8 mouse cellular contexts compared by ENCODE assay signal in the genomic region with DNA sequence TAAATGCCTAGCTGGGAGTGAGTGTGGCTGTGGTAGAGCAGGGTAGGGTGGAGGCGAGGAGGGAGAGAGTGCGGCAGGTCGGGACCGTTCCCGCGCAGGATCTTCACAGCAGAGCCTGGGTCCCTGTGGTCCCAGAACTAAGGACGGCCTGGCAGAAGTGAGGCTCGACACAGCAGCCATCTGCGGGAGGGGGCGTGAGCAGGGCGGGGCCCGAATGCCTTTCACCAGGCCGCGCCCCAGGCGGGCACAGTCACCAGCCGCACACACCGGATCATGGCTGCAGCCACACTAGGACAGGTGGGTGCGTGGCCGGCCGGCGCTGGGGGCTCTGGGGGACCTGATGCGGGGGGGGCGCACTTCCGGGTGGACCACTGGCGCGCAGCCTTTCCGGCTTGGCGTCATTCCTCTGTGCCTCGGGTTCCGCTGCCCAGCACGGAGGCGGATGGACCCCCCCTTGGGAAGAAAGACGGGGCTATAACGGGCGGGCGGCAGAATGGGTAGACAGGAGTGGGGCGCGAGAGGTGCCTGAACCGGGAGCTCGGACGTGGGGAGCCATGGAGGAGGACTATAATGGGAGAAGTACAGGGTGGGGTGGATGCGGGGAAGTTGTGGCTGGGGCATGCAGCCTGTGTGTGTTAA. TPM values are rescaled to one million over a fixed set of nuclear protein-coding genes. Genes with fewer than 3 reads are reported as not detected.
DNase-seq lines count a peak whose midpoint lies in the region; ATAC-seq and TF ChIP-seq lines count a peak whose summit lies in the region.

TSS of gene Bcat2 (plus strand) at position 51 of the 639 bp plus-strand sequence.

- H3K4me1 ChIP-seq in heart, embryonic 10.5 days = peaks cover 55% of the 10 kb centered on the region
- peaks cover 34% of the 10 kb centered on the region for H3K4me1 ChIP-seq in kidney, embryonic 14.5 days (ENCODE audit: control insufficient read depth, insufficient read depth, low read length)
- H3K4me1 ChIP-seq in limb, embryonic 14.5 days (ENCODE audit: control insufficient read depth, insufficient read depth, low read length) = peaks cover 21% of the 10 kb centered on the region
- H3K4me1 ChIP-seq in midbrain, embryonic 15.5 days = peaks cover 32% of the 10 kb centered on the region
- H3K4me1 ChIP-seq in spleen, adult 2 months (ENCODE audit: control insufficient read depth, insufficient read depth, insufficient read length) = peaks cover 12% of the 10 kb centered on the region; the same call in 1 of the 2 replicates

- peak; percentile 85 for ATAC-seq in erythroblast, adult 5-6 weeks (replicated peaks; ENCODE audit: low FRiP score, poor library complexity, severe bottlenecking)
- peak; percentile 64 for ATAC-seq in kidney, embryonic 14.5 days (ENCODE audit: low FRiP score, low TSS enrichment)
- peak; percentile 68 for ATAC-seq in limb, embryonic 14.5 days (ENCODE audit: low FRiP score, low read depth)
- peak; percentile 76 for ATAC-seq in midbrain, embryonic 15.5 days (replicated peaks)

- peaks cover 9% of the 10 kb centered on the region for H3K79me2 ChIP-seq in C2C12 (ENCODE audit: control insufficient read depth, insufficient read depth)

- peak; percentile 83 for DNase-seq in brain, adult 2 months (ENCODE audit: low read depth, low spot score)
- DNase-seq in heart, embryonic 10.5 days (ENCODE audit: low spot score) = peak; percentile 90
- DNase-seq in limb, embryonic 14.5 days (ENCODE audit: low spot score) = peak; percentile 72
- peak in 1 of 2 experiments; percentile 75 for DNase-seq in spleen, adult 2 months (ENCODE audit: low read depth in 1 of 2, low spot score in 2 of 2)

- H3K4me2 ChIP-seq in kidney, embryonic 14.5 days (replicated peaks; ENCODE audit: low read depth, low read length) = peak within 1 kb of the TSS; percentile 72
- H3K4me2 ChIP-seq in limb, embryonic 14.5 days (replicated peaks; ENCODE audit: low read depth, low read length, severe bottlenecking) = peak within 1 kb of the TSS; percentile 75
- peak within 1 kb of the TSS; percentile 71 for H3K4me2 ChIP-seq in midbrain, embryonic 15.5 days

- H3K9ac ChIP-seq in kidney, embryonic 14.5 days (ENCODE audit: low read depth, low read length) = peak within 1 kb of the TSS; percentile 73
- H3K9ac ChIP-seq in limb, embryonic 14.5 days (ENCODE audit: low read depth, low read length, severe bottlenecking) = peak within 1 kb of the TSS; percentile 80
- peak within 1 kb of the TSS; percentile 71 for H3K9ac ChIP-seq in midbrain, embryonic 15.5 days

- H3K27me3 ChIP-seq in C2C12 (ENCODE audit: control insufficient read depth, insufficient read depth, insufficient read length) = no peaks in the 10 kb centered on the region
- no peaks in the 10 kb centered on the region for H3K27me3 ChIP-seq in heart, embryonic 10.5 days (ENCODE audit: insufficient read depth, poor library complexity, severe bottlenecking)
- H3K27me3 ChIP-seq in kidney, embryonic 14.5 days (ENCODE audit: control insufficient read depth, insufficient read depth, low read length) = no peaks in the 10 kb centered on the region
- no peaks in the 10 kb centered on the region for H3K27me3 ChIP-seq in limb, embryonic 14.5 days (ENCODE audit: control insufficient read depth, insufficient read depth, low read length)
- H3K27me3 ChIP-seq in midbrain, embryonic 15.5 days (replicated peaks) = peaks cover 6% of the 10 kb centered on the region; the same call in 1 of the 2 replicates
- no peaks in the 10 kb centered on the region for H3K27me3 ChIP-seq in spleen, adult 2 months (ENCODE audit: control insufficient read depth, insufficient read depth, low read length)

- peak within 1 kb of the TSS; percentile 94 for H3K27ac ChIP-seq in heart, embryonic 10.5 days
- H3K27ac ChIP-seq in kidney, embryonic 14.5 days (ENCODE audit: low read depth, low read length) = peak within 1 kb of the TSS; percentile 86
- H3K27ac ChIP-seq in limb, embryonic 14.5 days (replicated peaks; ENCODE audit: low read depth, low read length) = peak within 1 kb of the TSS; percentile 88
- H3K27ac ChIP-seq in midbrain, embryonic 15.5 days = peak within 1 kb of the TSS; percentile 90
- peak within 1 kb of the TSS; percentile 81 for H3K27ac ChIP-seq in spleen, adult 2 months (ENCODE audit: insufficient read depth, low read length)

- H3K9me3 ChIP-seq in heart, embryonic 10.5 days = no peaks in the 10 kb centered on the region
- no peaks in the 10 kb centered on the region for H3K9me3 ChIP-seq in kidney, embryonic 14.5 days (ENCODE audit: control insufficient read depth, low read length)
- no peaks in the 10 kb centered on the region for H3K9me3 ChIP-seq in limb, embryonic 14.5 days (ENCODE audit: control insufficient read depth, low read length)
- H3K9me3 ChIP-seq in midbrain, embryonic 15.5 days = no peaks in the 10 kb centered on the region

- peak within 1 kb of the TSS; percentile 38 for H3ac ChIP-seq in C2C12 (ENCODE audit: control insufficient read depth, insufficient read length, low read depth)

- no peak for TF ChIP-seq CTCF in C2C12 (IDR thresholded peaks at IDR 0.05; ENCODE audit: control insufficient read depth, insufficient read depth, insufficient read length)
- TF ChIP-seq CTCF in spleen, adult 2 months (IDR thresholded peaks at IDR 0.05; ENCODE audit: extremely low read depth, insufficient read depth, insufficient read length, insufficient replicate concordance) = no peak

- TF ChIP-seq POLR2A in limb, embryonic 14.5 days (IDR thresholded peaks at IDR 0.05; ENCODE audit: borderline replicate concordance, extremely low read depth, insufficient read depth, insufficient read length) = no peak; the same call in 1 of the 2 replicates
- TF ChIP-seq POLR2A in spleen, adult 2 months (IDR thresholded peaks at IDR 0.05; ENCODE audit: low read depth, low read length) = peak; percentile 63

- WGBS in heart, embryonic 10.5 days = under 1% methylated on average over 42 of the region's 42 CpGs
- 2% methylated on average over 42 of the region's 42 CpGs for WGBS in kidney, embryonic 14.5 days
- WGBS in limb, embryonic 14.5 days = under 1% methylated on average over 29 of the region's 42 CpGs
- WGBS in midbrain, embryonic 15.5 days = 2% methylated on average over 39 of the region's 42 CpGs
- WGBS in spleen, adult 2 months = 1% methylated on average over 41 of the region's 42 CpGs

- peak within 1 kb of the TSS; percentile 41 for H3K4me3 ChIP-seq in C2C12 (ENCODE audit: insufficient read depth, poor library complexity, severe bottlenecking)
- peak within 1 kb of the TSS; percentile 75 for H3K4me3 ChIP-seq in heart, embryonic 10.5 days
- H3K4me3 ChIP-seq in kidney, embryonic 14.5 days (ENCODE audit: low read length) = peak within 1 kb of the TSS; percentile 69
- peak within 1 kb of the TSS; percentile 72 for H3K4me3 ChIP-seq in limb, embryonic 14.5 days (replicated peaks; ENCODE audit: low read length)
- peak within 1 kb of the TSS; percentile 79 for H3K4me3 ChIP-seq in midbrain, embryonic 15.5 days
- peak within 1 kb of the TSS; percentile 74 for H3K4me3 ChIP-seq in spleen, adult 2 months (ENCODE audit: extremely low read depth, insufficient read depth, insufficient read length)

- no peaks in the 10 kb centered on the region for H3K36me3 ChIP-seq in C2C12 (ENCODE audit: control insufficient read depth, insufficient read depth)
- peaks cover 4% of the 10 kb centered on the region; the same call in 1 of the 2 replicates for H3K36me3 ChIP-seq in heart, embryonic 10.5 days
- no peaks in the 10 kb centered on the region for H3K36me3 ChIP-seq in kidney, embryonic 14.5 days (ENCODE audit: control insufficient read depth, insufficient read depth, low read length)
- H3K36me3 ChIP-seq in limb, embryonic 14.5 days (ENCODE audit: control insufficient read depth, insufficient read depth, low read length) = peaks cover 3% of the 10 kb centered on the region
- H3K36me3 ChIP-seq in midbrain, embryonic 15.5 days (replicated peaks) = no peaks in the 10 kb centered on the region
- H3K36me3 ChIP-seq in spleen, adult 2 months (ENCODE audit: control insufficient read depth, insufficient read depth, low read length) = no peaks in the 10 kb centered on the region

- no peaks in the 10 kb centered on the region for H3K79me3 ChIP-seq in C2C12 (ENCODE audit: low read depth)

TF ChIP-seq in C2C12, 6 proteins besides CTCF, POLR2A, EP300 and RAD21:
- TF ChIP-seq USF1 (IDR thresholded peaks at IDR 0.05; ENCODE audit: low read depth) = no peak
- TF ChIP-seq FOSL1 (IDR thresholded peaks at IDR 0.05; ENCODE audit: insufficient read depth, low read length, poor library complexity, severe bottlenecking) = no peak
- no peak for TF ChIP-seq CEBPB (IDR thresholded peaks at IDR 0.05; ENCODE audit: low read depth)
- TF ChIP-seq MAX (IDR thresholded peaks at IDR 0.05) = no peak
- TF ChIP-seq MYOG (IDR thresholded peaks at IDR 0.05; ENCODE audit: control insufficient read depth, extremely low read depth, insufficient read length) = no peak
- no peak for TF ChIP-seq MYOD1 (IDR thresholded peaks at IDR 0.05; ENCODE audit: control insufficient read depth, insufficient read length, low read depth)

RNA-seq across cellular contexts. Expression of gene Bcat2, which starts in this region (rescaled TPM):
- polyA plus RNA-seq in C2C12 (2012; fragmentation: generic; extraction: Trizol) = 26.5 TPM
- 5.8 and 9.0 TPM in 2 replicates for total RNA-seq in erythroblast, adult 5-6 weeks (2015; ENCODE audit: low replicate concordance)
- total RNA-seq in erythroblast, adult 5-6 weeks (2017; ENCODE audit: low replicate concordance) = 10.7 and 11.2 TPM in 2 replicates
- 76.7 and 80.8 TPM in 2 replicates for polyA plus RNA-seq in heart, embryonic 10.5 days (2016; fragmentation: Nextera tagmentation; extraction: Ambion mirVana)
- 61.1 and 73.7 TPM in 2 replicates for polyA plus RNA-seq in kidney, embryonic 14.5 days (2014; fragmentation: Nextera tagmentation; extraction: Ambion mirVana)
- 67.6 and 71.5 TPM in 2 replicates for polyA plus RNA-seq in limb, embryonic 14.5 days (2012; rRNA removed)
- polyA plus RNA-seq in limb, embryonic 14.5 days (2014; fragmentation: Nextera tagmentation; extraction: Ambion mirVana) = 57.2 and 60.4 TPM in 2 replicates
- 23.8 and 27.1 TPM in 2 replicates for polyA plus RNA-seq in midbrain, embryonic 15.5 days (2015; fragmentation: Nextera tagmentation; extraction: Ambion mirVana)
- polyA plus RNA-seq in spleen, adult 2 months (2012; rRNA removed) = 50.8 and 55.6 TPM in 2 replicates
